Mouse (Mus musculus) brain, embryonic 14.5 days (tissue): ENCODE data around the gene Psmd10.

Source experiments
- CTCF ChIP-seq: fragments of 200-500 bp; IDR thresholded peaks from 2 replicates; pipeline ENCODE4 v1.5.1; 2012; ENCODE audit warnings: inconsistent platforms, mild to moderate bottlenecking, moderate library complexity, borderline replicate concordance; ENCODE audit not compliant: insufficient read depth, insufficient read length; ENCODE audit errors: extremely low read depth
- POLR2A ChIP-seq: fragments of 200-500 bp; IDR thresholded peaks from 2 replicates; pipeline ENCODE4 v1.6.1; 2012; ENCODE audit warnings: mild to moderate bottlenecking, inconsistent platforms, borderline replicate concordance; ENCODE audit not compliant: poor library complexity, insufficient read depth, insufficient read length, severe bottlenecking; ENCODE audit errors: extremely low read depth

GRCm38 (mm10) chrX:140953618-140954017, 2.9 kb downstream of the Psmd10 start:
- TF ChIP-seq POLR2A = no peak
- no peak for TF ChIP-seq CTCF
